Mouse (Mus musculus) lung, embryonic 14.5 days (tissue): ENCODE results near the gene Inpp5f. TPM values are rescaled to one million over a fixed set of nuclear protein-coding genes. Genes with fewer than 3 reads are reported as not detected.
A peak's percentile ranks its signal among the peaks of the same experiment; 100 is the strongest.

Source experiments
- ATAC-seq: fragments of 200-750 bp; cut with Nextera tagmentation; 2 replicates; pipeline ENCODE4 v1.8.0; 2017; ENCODE audit warnings: mild to moderate bottlenecking, moderate TSS enrichment, moderate library complexity; ENCODE audit not compliant: insufficient read depth
- DNase-seq: peaks from one replicate; pipeline ENCODE4 v3.0.0-alpha.2; 2015
- H3K27ac ChIP-seq: fragments of 300-500 bp; sonication (generic); 2 replicates; pipeline ENCODE4 v1.5.1; 2014; ENCODE audit warnings: low read depth, mild to moderate bottlenecking, moderate library complexity
- H3K27me3 ChIP-seq: fragments of 300-500 bp; sonication (generic); 2 replicates; pipeline ENCODE4 v1.6.1; 2014; ENCODE audit warnings: low read length, control low read depth; ENCODE audit not compliant: insufficient read depth
- H3K36me3 ChIP-seq: fragments of 300-500 bp; sonication (generic); 2 replicates; pipeline ENCODE4 v1.6.1; 2014; ENCODE audit warnings: control low read depth; ENCODE audit not compliant: insufficient read depth
- H3K4me1 ChIP-seq: fragments of 300-500 bp; sonication (generic); 2 replicates; pipeline ENCODE4 v1.6.1; 2014; ENCODE audit warnings: antibody characterized with exemption, control low read depth; ENCODE audit not compliant: insufficient read depth
- H3K4me2 ChIP-seq: fragments of 300-500 bp; sonication (generic); 2 replicates; pipeline ENCODE4 v1.6.1; 2014; ENCODE audit warnings: mild to moderate bottlenecking
- H3K4me3 ChIP-seq: fragments of 300-500 bp; sonication (generic); 2 replicates; pipeline ENCODE4 v1.5.1; 2014; ENCODE audit warnings: low read depth, low read length
- H3K9ac ChIP-seq: fragments of 300-500 bp; sonication (generic); 2 replicates; pipeline ENCODE4 v1.6.1; 2014
- H3K9me3 ChIP-seq: fragments of 300-500 bp; sonication (generic); 2 replicates; pipeline ENCODE4 v1.6.1; 2016; ENCODE audit warnings: low read depth, low read length, control low read depth
- CTCF ChIP-seq: IDR thresholded peaks from 2 replicates; pipeline ENCODE4 v1.5.1; 2016; ENCODE audit warnings: antibody characterized with exemption, low read depth
- WGBS: fragments of 180-500 bp; shearing (Covaris S2); extraction: QIAGEN DNeasy Blood & Tissue Kit; methylation state at CpG from one replicate; pipeline ENCODE4 v1.1.7; 2014; 5-methylcytosine and 5-hydroxymethylcytosine counted together
- polyA plus RNA-seq: library from polyadenylated mRNA; unstranded; fragments of >200 nt; fragmentation: Nextera tagmentation; extraction: Ambion mirVana; gene quantifications from 2 replicates; pipeline ENCODE4 v1.2.1, GENCODE M21; 2014

Inpp5f gene
- polyA plus RNA-seq, 1 experiment from 2014 or later: 28.2 TPM

DNA sequence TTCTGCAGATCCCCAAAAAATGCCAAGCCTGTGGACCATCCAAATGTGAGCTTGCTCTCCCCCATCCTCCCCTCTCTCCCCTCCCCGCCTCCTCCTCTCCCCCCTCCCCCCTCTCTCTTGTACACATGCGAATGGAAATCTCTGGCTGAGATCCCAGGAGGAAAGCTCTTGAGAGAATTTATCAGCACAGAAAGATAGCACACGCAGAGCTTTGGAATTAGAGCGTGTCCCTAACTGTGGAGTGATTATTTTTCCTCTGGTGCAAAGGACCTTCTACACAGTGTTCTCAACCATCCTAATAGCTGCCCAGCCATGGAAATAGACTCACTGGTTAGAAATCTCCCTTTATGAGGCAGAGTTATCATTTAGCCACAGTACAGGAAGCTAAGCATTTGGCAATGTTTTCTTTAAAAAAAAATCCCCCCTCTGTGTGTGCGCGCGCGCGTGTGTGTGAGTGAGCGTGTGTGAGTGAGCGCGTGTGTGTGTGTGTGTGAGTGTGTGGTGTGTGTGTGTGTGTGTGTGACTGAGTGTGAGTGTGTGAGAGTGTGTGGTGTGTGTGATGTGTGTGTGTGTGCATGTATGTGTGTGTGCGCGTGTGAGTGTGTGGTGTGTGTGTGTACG is 29.2 kb upstream of the Inpp5f start:
- no peak for TF ChIP-seq CTCF
- Histone ChIP-seq H3K4me1 (no peaks in the 10 kb centered on the region), H3K27ac (no peak overlapping the region), H3K36me3 (no peaks in the 10 kb centered on the region), H3K4me3 (no peak overlapping the region), H3K27me3 (no peaks in the 10 kb centered on the region), H3K9ac (no peak overlapping the region), H3K4me2 (no peak overlapping the region), H3K9me3 (no peaks in the 10 kb centered on the region)
- ATAC-seq (no peak), DNase-seq (peak; percentile 74)
- 62% methylated on average over 15 of the region's 15 CpGs for WGBS

DNA sequence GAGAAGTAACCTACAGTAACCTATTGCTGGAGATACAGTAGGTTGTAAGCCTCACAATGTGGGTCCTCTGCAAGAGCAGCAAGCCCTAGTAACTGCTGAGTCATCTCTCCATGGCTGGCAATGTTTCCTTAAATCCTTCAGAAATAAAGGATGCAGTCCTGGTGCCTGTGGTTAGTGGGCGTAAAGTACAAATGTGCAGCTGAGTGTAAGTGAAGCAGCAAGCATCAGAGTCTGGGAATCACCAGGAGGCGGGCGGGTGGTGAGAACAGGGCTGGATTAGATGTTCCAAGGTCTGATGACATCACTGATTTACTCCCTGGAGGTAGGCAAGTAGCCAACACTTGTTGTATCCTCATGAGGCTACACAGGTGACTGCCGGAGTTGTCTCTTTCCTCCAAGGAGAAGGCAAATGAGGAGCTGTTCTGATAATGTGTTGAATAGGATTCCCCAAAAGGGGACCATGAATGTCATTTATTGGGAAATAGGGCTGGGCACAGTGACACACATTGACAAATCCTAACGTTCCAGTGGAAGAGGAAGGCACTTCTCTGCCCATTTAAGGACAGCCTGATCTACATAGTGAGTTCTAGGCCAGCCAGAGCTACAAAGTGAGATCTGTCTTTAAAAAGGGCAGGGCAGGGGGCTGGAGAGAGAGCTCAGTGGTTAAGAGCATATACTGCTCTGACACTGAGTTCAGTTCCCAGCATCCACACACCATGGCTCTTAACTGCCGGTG is 27.7 kb upstream of the Inpp5f start:
- Histone ChIP-seq H3K27me3 (no peaks in the 10 kb centered on the region), H3K9ac (no peak overlapping the region), H3K4me3 (no peak overlapping the region), H3K9me3 (no peaks in the 10 kb centered on the region), H3K36me3 (no peaks in the 10 kb centered on the region), H3K27ac (no peak overlapping the region), H3K4me2 (no peak overlapping the region), H3K4me1 (no peaks in the 10 kb centered on the region)
- no peak for TF ChIP-seq CTCF
- no peak for ATAC-seq
- 71% methylated on average over 6 of the region's 6 CpGs for WGBS
- DNase-seq: peak; percentile 24

DNA sequence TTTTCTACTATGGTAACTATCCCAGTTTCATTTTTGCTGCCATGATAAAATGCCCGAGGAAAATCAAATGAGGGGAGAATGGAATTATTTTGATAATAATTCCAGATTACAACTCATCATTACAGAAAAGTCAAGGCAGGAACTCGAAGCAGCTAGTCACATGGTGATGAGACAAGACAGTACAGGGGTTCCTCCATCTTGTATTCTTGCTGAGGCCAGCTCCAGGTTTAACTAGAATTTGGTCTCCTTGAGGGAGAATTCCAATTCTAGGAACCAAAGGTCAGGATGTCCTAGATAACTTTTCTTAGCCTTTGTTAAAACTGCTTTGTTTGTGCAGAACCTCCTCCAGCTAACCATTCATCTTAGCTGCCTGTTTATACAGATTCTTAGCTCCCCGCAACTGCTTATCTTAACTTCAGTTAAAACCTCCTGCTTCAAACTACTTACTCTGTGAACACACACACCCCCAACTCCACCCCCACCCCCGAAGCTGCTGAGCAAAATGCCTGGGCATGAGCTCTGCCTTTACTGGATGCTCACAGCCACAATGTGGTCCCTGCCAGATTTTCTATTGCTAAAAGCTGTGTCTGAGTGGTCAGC is 23.7 kb upstream of the Inpp5f start:
- no peak overlapping the region for H3K4me2 ChIP-seq
- WGBS: 36% methylated on average over 4 of the region's 4 CpGs
- no peak overlapping the region for H3K4me3 ChIP-seq
- no peak for ATAC-seq
- no peaks in the 10 kb centered on the region for H3K27me3 ChIP-seq
- no peaks in the 10 kb centered on the region for H3K36me3 ChIP-seq
- no peaks in the 10 kb centered on the region for H3K9me3 ChIP-seq
- TF ChIP-seq CTCF: no peak
- H3K27ac ChIP-seq: no peak overlapping the region
- DNase-seq: no peak
- H3K4me1 ChIP-seq: peaks cover 10% of the 10 kb centered on the region
- H3K9ac ChIP-seq: no peak overlapping the region

DNA sequence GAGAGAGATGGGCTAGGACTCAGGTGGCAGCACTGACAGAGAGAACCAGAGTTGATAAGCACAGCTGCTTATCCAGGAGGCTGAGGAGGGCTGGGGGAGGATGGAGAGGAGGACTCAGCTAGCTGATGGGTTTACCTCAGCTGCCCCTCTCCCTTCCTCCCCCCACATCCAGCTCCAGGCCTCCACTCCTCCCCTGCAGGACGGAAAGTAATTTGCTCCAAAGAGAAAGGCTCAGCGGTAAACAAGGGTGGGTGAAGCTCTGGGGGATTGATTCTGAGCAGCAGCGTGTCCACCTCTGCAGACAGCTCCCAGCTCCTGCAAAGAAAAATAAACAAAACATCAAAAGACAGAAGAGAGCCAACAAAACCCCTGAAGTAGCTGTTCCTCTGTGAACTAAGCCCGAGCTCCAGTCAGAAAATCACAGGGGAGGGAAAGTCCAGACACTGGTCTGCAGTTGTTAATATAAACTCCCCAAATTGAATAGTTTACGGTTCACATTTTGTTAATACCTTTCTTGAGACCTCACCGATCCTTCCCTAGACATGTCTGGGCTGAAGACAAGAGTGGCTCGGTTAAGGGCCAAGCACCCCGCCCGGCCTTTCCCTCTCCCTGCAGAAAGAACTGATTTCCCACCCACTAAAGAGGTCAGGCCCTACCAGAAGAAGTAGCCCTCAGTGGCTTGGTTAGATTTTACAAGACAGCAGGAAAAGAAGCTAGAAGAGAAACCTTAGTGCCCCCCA is 19.6 kb upstream of the Inpp5f start:
- Histone ChIP-seq H3K4me3 (no peak overlapping the region), H3K9me3 (no peaks in the 10 kb centered on the region), H3K36me3 (no peaks in the 10 kb centered on the region), H3K27me3 (no peaks in the 10 kb centered on the region), H3K9ac (no peak overlapping the region), H3K27ac (peak overlapping the region; percentile 67), H3K4me2 (peak overlapping the region; percentile 58), H3K4me1 (peaks cover 17% of the 10 kb centered on the region)
- ATAC-seq (peak; percentile 51), DNase-seq (peak; percentile 43)
- peak; percentile 13; the same call in 1 of the 2 replicates for TF ChIP-seq CTCF
- 5% methylated on average over 9 of the region's 9 CpGs for WGBS

DNA sequence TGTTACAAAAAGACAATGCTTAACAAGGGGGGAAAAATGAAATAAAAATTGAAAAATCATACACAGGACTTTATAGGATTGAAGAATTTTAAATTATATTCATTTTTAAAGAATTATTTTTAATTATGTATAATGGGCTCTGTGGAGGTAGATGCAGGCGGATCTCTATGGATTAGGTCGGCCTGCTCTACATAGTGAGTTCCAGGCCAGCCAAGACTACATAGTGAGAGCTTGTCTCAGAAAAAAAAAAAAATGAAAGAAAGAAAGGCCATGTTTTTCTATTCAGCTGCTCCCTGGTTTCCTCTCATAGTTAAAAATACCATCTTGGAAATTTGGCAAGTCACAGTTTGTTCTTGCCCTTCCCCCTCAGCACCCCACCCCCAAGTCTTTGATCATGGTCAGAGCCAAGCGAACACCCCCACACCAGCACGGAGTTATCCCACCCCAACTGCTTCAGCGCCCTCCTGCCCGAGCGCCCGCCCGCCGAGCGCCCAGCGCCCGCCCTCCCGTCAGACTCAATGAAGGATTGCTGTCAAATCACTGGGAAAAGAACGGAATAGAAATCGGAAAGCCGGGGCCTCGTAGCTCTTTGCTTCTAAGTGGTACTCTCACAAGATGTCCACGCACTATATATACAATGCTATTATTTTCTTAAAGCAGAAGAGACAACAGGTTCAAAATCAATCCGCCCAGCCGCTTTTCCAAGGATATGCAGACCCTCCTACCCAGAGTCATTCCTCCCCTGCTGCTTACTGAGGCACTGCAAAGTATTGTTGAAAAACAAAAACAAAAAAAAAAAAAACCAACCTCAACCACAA is 18.8 kb upstream of the Inpp5f start:
- Histone ChIP-seq H3K4me1 (peaks cover 17% of the 10 kb centered on the region), H3K36me3 (no peaks in the 10 kb centered on the region), H3K27ac (peak overlapping the region; percentile 67), H3K4me3 (peak overlapping the region; percentile 25), H3K4me2 (peak overlapping the region; percentile 58), H3K27me3 (no peaks in the 10 kb centered on the region), H3K9ac (peak overlapping the region; percentile 22; the same call in 1 of the 2 replicates), H3K9me3 (no peaks in the 10 kb centered on the region)
- peak; percentile 69 for ATAC-seq
- 7% methylated on average over 21 of the region's 21 CpGs for WGBS
- TF ChIP-seq CTCF: no peak
- peak; percentile 68 for DNase-seq

DNA sequence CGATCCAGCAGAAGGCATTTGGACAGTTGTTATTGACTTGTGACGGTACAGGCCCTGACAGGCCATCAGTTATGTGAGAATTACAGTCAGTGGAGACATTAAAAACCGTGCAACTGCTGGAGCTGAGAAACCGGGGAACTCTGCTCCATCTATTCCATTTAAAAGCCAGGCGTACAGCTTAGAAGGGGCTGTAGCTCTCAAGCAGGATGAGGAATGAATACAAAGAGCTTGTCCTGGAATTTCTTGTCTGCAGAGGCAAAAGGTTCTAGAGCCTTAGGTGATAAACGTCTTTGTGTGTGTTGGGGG is 18.2 kb upstream of the Inpp5f start:
- Histone ChIP-seq H3K27me3 (no peaks in the 10 kb centered on the region), H3K36me3 (no peaks in the 10 kb centered on the region), H3K4me3 (peak overlapping the region; percentile 25; the same call in 1 of the 2 replicates), H3K9ac (no peak overlapping the region), H3K27ac (peak overlapping the region; percentile 67), H3K4me1 (peaks cover 17% of the 10 kb centered on the region), H3K9me3 (no peaks in the 10 kb centered on the region), H3K4me2 (peak overlapping the region; percentile 58)
- DNase-seq (peak; percentile 57), ATAC-seq (0 out of 2 replicates have a peak, but pooled peaks have one; percentile 12)
- 7% methylated on average over 6 of the region's 6 CpGs for WGBS
- no peak for TF ChIP-seq CTCF
